Mouse (Mus musculus): ENCODE measurements around the gene Rgs17. TPM values are rescaled to one million over a fixed set of nuclear protein-coding genes. Genes with fewer than 3 reads are reported as not detected.

Gene Rgs17
- polyA plus RNA-seq, 1 experiment = 0.26 TPM

DNA sequence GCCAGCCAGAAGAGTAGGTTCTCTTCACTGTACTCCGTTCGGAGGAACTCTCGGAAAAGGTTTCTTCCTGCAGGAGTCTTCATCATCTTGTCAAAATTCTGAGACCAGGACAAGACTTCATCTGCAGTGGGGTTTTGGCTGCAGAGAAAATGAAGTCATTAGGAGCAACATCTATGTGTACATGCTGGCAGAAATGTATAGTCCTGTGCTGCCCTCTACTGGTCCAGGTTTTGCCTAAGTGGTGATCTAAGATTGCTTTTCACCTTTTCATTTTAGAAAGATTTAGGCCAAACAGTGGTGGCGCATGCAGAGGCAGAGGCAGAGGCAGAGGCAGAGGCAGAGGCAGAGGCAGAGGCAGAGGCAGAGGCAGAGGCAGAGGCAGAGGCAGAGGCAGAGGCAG is 80.8 kb downstream of the Rgs17 start:
- no peak overlapping the region for H3K27ac ChIP-seq (ENCODE audit: control insufficient read depth, insufficient read depth, low read length)
- H3K36me3 ChIP-seq (ENCODE audit: control insufficient read depth, insufficient read depth, low read length) = no peaks in the 10 kb centered on the region
- no peak overlapping the region for H3K4me3 ChIP-seq (ENCODE audit: control insufficient read depth, insufficient read depth, low read length)
- H3K4me1 ChIP-seq (replicated peaks; ENCODE audit: control insufficient read depth, insufficient read depth, low read length) = no peaks in the 10 kb centered on the region
- TF ChIP-seq POLR2A (IDR thresholded peaks at IDR 0.05; ENCODE audit: control insufficient read depth, extremely low read depth, insufficient read depth, low read length, poor library complexity) (no peak), CTCF (IDR thresholded peaks at IDR 0.05; ENCODE audit: borderline replicate concordance, control insufficient read depth, extremely low read depth, insufficient read depth, low read length, poor library complexity) (no peak)
- H3K27me3 ChIP-seq (ENCODE audit: control insufficient read depth, insufficient read depth, low read length) = no peaks in the 10 kb centered on the region
- 81% methylated on average over 4 of the region's 4 CpGs for WGBS
- peak; percentile 68 for DNase-seq

DNA sequence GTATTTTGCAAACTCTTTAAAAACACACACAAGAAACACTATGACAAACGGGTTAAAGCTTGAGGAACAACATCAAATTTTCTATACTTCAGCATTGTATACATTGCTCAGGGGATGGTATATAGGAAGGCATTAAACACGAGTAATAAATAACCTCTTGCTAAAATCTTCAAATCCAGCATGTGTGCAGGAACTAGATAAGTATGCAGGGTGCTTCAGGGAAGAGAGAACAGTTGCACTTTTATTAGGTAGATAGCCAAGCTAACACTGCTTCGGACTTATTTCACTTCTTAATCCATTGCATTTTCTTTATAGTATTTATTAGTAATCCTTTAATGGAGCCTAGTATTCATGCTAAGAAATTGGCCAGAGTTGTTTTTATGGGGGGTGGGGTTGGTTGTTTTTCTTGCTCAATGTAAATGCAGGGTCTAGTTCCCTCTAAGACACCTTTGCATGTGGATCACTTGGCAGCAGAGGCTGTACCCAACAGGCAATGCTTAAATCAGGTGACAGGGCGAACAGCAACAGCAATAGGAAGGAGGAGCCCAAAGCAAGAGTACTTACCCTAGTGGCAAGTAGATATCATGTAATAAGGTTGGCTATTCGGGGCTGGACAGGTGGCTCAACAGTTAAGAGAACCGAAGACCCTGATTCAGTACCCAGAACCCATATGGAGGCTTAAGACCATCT is 95.7 kb downstream of the Rgs17 start:
- no peak for DNase-seq
- TF ChIP-seq POLR2A (IDR thresholded peaks at IDR 0.05; ENCODE audit: control insufficient read depth, extremely low read depth, insufficient read depth, low read length, poor library complexity) (no peak), CTCF (IDR thresholded peaks at IDR 0.05; ENCODE audit: borderline replicate concordance, control insufficient read depth, extremely low read depth, insufficient read depth, low read length, poor library complexity) (no peak)
- Histone ChIP-seq H3K4me1 (replicated peaks; ENCODE audit: control insufficient read depth, insufficient read depth, low read length) (peaks cover 7% of the 10 kb centered on the region; the same call in 1 of the 2 replicates), H3K4me3 (ENCODE audit: control insufficient read depth, insufficient read depth, low read length) (no peak overlapping the region), H3K36me3 (ENCODE audit: control insufficient read depth, insufficient read depth, low read length) (no peaks in the 10 kb centered on the region), H3K27ac (ENCODE audit: control insufficient read depth, insufficient read depth, low read length) (no peak overlapping the region), H3K27me3 (ENCODE audit: control insufficient read depth, insufficient read depth, low read length) (no peaks in the 10 kb centered on the region)
- 82% methylated on average over 6 of the region's 6 CpGs for WGBS

DNA sequence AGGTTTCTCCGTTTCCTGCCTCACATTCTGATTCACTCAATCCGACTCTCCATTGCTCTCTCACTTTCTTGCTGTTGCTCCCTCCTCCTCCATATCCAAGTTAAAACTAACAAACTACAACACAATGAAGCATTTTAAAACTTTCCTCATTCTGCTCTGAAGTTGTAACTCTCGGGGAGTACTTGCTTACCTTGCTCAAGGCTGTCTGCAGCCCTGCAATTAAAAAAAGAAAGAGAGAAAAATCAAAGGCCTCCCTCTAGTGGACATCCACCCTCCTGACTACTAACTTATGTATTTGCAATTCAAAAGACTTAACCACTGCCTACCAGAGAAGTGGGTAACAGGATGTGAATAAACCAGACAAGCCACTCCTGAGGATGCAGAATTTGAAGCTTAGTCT is 97.4 kb downstream of the Rgs17 start:
- H3K36me3 ChIP-seq (ENCODE audit: control insufficient read depth, insufficient read depth, low read length) = peaks cover under 1% of the 10 kb centered on the region
- H3K27me3 ChIP-seq (ENCODE audit: control insufficient read depth, insufficient read depth, low read length) = no peaks in the 10 kb centered on the region
- TF ChIP-seq POLR2A (IDR thresholded peaks at IDR 0.05; ENCODE audit: control insufficient read depth, extremely low read depth, insufficient read depth, low read length, poor library complexity) (no peak), CTCF (IDR thresholded peaks at IDR 0.05; ENCODE audit: borderline replicate concordance, control insufficient read depth, extremely low read depth, insufficient read depth, low read length, poor library complexity) (no peak)
- H3K27ac ChIP-seq (ENCODE audit: control insufficient read depth, insufficient read depth, low read length) = no peak overlapping the region; the same call in 1 of the 2 replicates
- peaks cover 7% of the 10 kb centered on the region; the same call in 1 of the 2 replicates for H3K4me1 ChIP-seq (replicated peaks; ENCODE audit: control insufficient read depth, insufficient read depth, low read length)
- no peak overlapping the region for H3K4me3 ChIP-seq (ENCODE audit: control insufficient read depth, insufficient read depth, low read length)
- under 1% methylated on average over 3 of the region's 3 CpGs for WGBS
- DNase-seq = peak; percentile 46

DNA sequence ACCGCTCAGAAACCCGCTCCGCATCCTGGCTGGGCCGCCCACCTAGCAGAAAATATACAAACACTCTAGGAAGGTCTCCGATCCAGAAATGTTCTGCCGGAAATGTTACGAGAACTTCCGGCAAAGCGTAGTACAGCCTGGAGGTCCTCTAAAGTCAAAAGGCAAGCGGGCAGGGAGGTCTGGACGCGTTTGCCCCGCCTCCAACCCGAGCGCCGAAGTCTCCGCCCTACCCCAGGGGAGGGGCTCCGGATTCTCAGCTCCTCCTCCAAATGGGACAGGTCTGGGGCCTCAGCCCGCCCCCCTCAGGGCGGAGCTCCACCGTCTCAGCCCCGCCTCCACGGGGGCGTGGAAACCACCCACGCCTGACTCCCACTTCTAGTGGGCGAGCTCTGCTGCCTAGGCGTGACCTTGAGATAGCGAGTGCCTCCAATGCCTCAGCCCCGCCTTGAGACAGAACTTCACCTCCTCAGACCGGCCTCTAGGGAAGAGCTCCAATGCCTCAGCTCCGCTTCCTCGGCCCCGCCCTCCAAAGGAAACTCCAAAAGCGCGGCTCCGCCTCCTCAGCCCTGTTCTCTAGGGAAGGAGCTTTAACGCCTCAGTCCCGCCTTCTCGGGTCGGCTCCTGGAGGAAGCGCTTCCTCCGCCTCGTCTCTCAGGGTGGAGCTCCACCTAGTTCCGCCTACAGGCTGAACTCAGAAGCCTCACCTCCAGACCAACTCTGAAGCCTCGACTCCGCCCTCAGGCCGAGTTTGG is 98.3 kb downstream of the Rgs17 start, which contains the start of gene Mtrf1l:
Gene Mtrf1l, minus strand, starts transcription at position 171 of the 752 bp plus-strand sequence.
- WGBS = under 1% methylated on average over 47 of the region's 47 CpGs
- H3K27me3 ChIP-seq (ENCODE audit: control insufficient read depth, insufficient read depth, low read length) = no peaks in the 10 kb centered on the region

DNA sequence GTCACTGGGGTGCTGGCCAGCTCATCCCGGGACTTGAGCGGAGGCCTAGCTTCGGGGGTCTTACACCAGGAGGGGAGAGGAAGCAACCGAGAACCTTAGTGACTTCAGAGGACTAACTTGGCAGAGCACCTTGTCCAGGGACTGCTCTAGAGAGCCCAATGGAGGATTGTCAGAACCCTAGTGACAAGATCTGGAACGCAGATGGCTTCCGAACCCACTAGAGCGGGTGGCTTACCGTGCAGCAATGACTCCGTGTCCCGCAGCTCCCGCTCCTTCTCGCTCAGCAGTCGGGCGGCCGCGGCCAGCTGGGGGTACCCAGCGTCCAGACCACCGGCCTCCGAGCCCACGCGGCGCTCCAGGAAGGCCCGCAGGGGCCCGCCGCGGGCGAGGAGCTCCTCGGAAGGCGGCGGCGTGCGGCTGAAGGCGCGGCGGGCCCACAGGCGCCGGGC is 98.9 kb downstream of the Rgs17 start:
- H3K27ac ChIP-seq (ENCODE audit: control insufficient read depth, insufficient read depth, low read length) = peak overlapping the region; percentile 32
- peaks cover 16% of the 10 kb centered on the region for H3K36me3 ChIP-seq (ENCODE audit: control insufficient read depth, insufficient read depth, low read length)
- H3K4me1 ChIP-seq (replicated peaks; ENCODE audit: control insufficient read depth, insufficient read depth, low read length) = peaks cover 7% of the 10 kb centered on the region; the same call in 1 of the 2 replicates
- TF ChIP-seq POLR2A (IDR thresholded peaks at IDR 0.05; ENCODE audit: control insufficient read depth, extremely low read depth, insufficient read depth, low read length, poor library complexity) (no peak), CTCF (IDR thresholded peaks at IDR 0.05; ENCODE audit: borderline replicate concordance, control insufficient read depth, extremely low read depth, insufficient read depth, low read length, poor library complexity) (no peak)
- WGBS = under 1% methylated on average over 37 of the region's 37 CpGs
- DNase-seq = no peak
- peak overlapping the region; percentile 80 for H3K4me3 ChIP-seq (ENCODE audit: control insufficient read depth, insufficient read depth, low read length)
- no peaks in the 10 kb centered on the region for H3K27me3 ChIP-seq (ENCODE audit: control insufficient read depth, insufficient read depth, low read length)

More for the DNA sequence above, 98.3 kb downstream of the Rgs17 start, which contains the start of gene Mtrf1l:
- Histone ChIP-seq H3K4me3 (ENCODE audit: control insufficient read depth, insufficient read depth, low read length) (peak within 1 kb of the TSS; percentile 80), H3K27ac (ENCODE audit: control insufficient read depth, insufficient read depth, low read length) (peak within 1 kb of the TSS; percentile 77), H3K4me1 (replicated peaks; ENCODE audit: control insufficient read depth, insufficient read depth, low read length) (peaks cover 7% of the 10 kb centered on the region; the same call in 1 of the 2 replicates), H3K36me3 (ENCODE audit: control insufficient read depth, insufficient read depth, low read length) (peaks cover 9% of the 10 kb centered on the region)
- DNase-seq = peak; percentile 99
- TF ChIP-seq CTCF (IDR thresholded peaks at IDR 0.05; ENCODE audit: borderline replicate concordance, control insufficient read depth, extremely low read depth, insufficient read depth, low read length, poor library complexity) (0 out of 2 replicates have a peak, but pooled peaks have one; percentile 8), POLR2A (IDR thresholded peaks at IDR 0.05; ENCODE audit: control insufficient read depth, extremely low read depth, insufficient read depth, low read length, poor library complexity) (0 out of 2 replicates have a peak, but pooled peaks have one; percentile 33)

DNA sequence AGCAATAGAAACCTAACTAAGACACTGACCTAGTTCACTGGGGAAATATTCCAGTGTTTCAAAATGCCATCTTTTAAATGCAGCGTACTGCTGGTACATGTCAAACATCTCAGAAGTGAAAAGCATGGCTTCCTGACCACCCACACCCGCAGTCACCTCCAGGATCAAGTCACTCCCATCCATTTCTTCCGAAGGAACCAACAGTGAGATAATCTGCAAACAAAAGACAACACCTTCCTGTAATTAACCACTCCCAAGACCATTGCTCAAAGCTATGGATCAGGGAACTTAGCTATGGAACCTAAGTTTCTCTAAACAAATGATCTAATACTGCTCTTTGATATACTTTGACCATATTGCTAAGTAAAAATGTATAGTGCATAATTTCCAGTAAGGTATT is 103.4 kb downstream of the Rgs17 start:
- no peaks in the 10 kb centered on the region for H3K27me3 ChIP-seq (ENCODE audit: control insufficient read depth, insufficient read depth, low read length)
- no peak overlapping the region for H3K27ac ChIP-seq (ENCODE audit: control insufficient read depth, insufficient read depth, low read length)
- no peak overlapping the region for H3K4me3 ChIP-seq (ENCODE audit: control insufficient read depth, insufficient read depth, low read length)
- H3K36me3 ChIP-seq (ENCODE audit: control insufficient read depth, insufficient read depth, low read length) = peaks cover 60% of the 10 kb centered on the region
- DNase-seq = no peak
- TF ChIP-seq POLR2A (IDR thresholded peaks at IDR 0.05; ENCODE audit: control insufficient read depth, extremely low read depth, insufficient read depth, low read length, poor library complexity) (no peak), CTCF (IDR thresholded peaks at IDR 0.05; ENCODE audit: borderline replicate concordance, control insufficient read depth, extremely low read depth, insufficient read depth, low read length, poor library complexity) (no peak)
- WGBS = 97% methylated on average over 3 of the region's 3 CpGs
- peaks cover 7% of the 10 kb centered on the region; the same call in 1 of the 2 replicates for H3K4me1 ChIP-seq (replicated peaks; ENCODE audit: control insufficient read depth, insufficient read depth, low read length)
